Mouse (Mus musculus): Measurements from ENCODE around the gene Prkaca.

- TF ChIP-seq CTCF (IDR thresholded peaks at IDR 0.05; ENCODE audit: low read depth, low read length) (no peak), POLR2A (IDR thresholded peaks at IDR 0.05; ENCODE audit: extremely low read depth, insufficient read depth, low read length) (no peak)
Measured at GRCm38 (mm10) chr8:83924585-83924984, 48.2 kb upstream of the Prkaca start.
